Mouse (Mus musculus) G1E (cell line): ENCODE data around the gene Qpct. TPM values are rescaled to one million over a fixed set of nuclear protein-coding genes. Genes with fewer than 3 reads are reported as not detected.

ENCODE experiments used
- ATAC-seq: 2 replicates; pipeline ENCODE4 v1.8.0; 2016; ENCODE audit warnings: mild to moderate bottlenecking; ENCODE audit not compliant: insufficient number of reproducible peaks, poor library complexity, low FRiP score, severe bottlenecking; ENCODE audit errors: extremely low read depth
- DNase-seq: peaks from one replicate; pipeline ENCODE4 v3.0.0; 2012; ENCODE audit warnings: low spot score
- H3K27me3 ChIP-seq: 2 replicates; pipeline ENCODE4 v1.6.1; 2012; ENCODE audit warnings: mild to moderate bottlenecking, low read length, inconsistent platforms; ENCODE audit not compliant: insufficient read depth
- H3K36me3 ChIP-seq: replicated peaks from 2 replicates; pipeline ENCODE3; 2012; ENCODE audit warnings: mild to moderate bottlenecking, inconsistent platforms
- H3K4me1 ChIP-seq: 2 replicates; pipeline ENCODE4 v1.6.1; 2012; ENCODE audit warnings: low read depth, low read length, inconsistent platforms, mixed read lengths; ENCODE audit not compliant: insufficient read depth
- H3K4me3 ChIP-seq: 2 replicates; pipeline ENCODE4 v1.5.1; 2012; ENCODE audit warnings: low read depth, mild to moderate bottlenecking, inconsistent platforms, low read length, moderate library complexity, mixed read lengths
- H3K9me3 ChIP-seq: replicated peaks from 2 replicates; pipeline ENCODE4 v1.6.1; 2012; ENCODE audit warnings: inconsistent platforms
- CTCF ChIP-seq: IDR thresholded peaks from 2 replicates; pipeline ENCODE4 v1.5.1; 2012; ENCODE audit warnings: low read depth, low read length, inconsistent platforms, mixed read lengths
- GATA1 ChIP-seq: IDR thresholded peaks from 2 replicates; pipeline ENCODE4 v1.6.1; 2012; ENCODE audit warnings: borderline replicate concordance, low read length, inconsistent platforms, mixed read lengths
- GATA2 ChIP-seq: IDR thresholded peaks from 2 replicates; pipeline ENCODE4 v1.6.1; 2012; ENCODE audit warnings: low read depth, low read length, inconsistent platforms, borderline replicate concordance
- POLR2AphosphoS5 ChIP-seq: IDR thresholded peaks from 2 replicates; pipeline ENCODE4 v1.6.1; 2012; ENCODE audit warnings: low read depth, low read length, inconsistent platforms; ENCODE audit not compliant: insufficient replicate concordance
- TAL1 ChIP-seq: conservative IDR thresholded peaks from 2 replicates; pipeline ENCODE4 v1.6.1; 2012; ENCODE audit warnings: low read depth, low read length, inconsistent platforms, mixed read lengths
- polyA plus RNA-seq: library from polyadenylated mRNA; stranded (reverse); fragments of >175 nt; gene quantifications from 2 replicates; pipeline ENCODE4 v1.2.3, GENCODE M21; 2012
- total RNA-seq, 2 experiments: library from RNA; stranded (forward) in 1 of 2; stranded (reverse) in 1 of 2; fragments of 200-1000 nt in 1 of 2; fragments of >200 nt in 1 of 2; fragmentation: Nextera tagmentation in 1 of 2; gene quantifications; 2 replicates each; pipeline ENCODE4 v1.2.3; 2014 to 2017

Gene Qpct
- total RNA-seq (2014; fragmentation: Nextera tagmentation) (not detected in 2 replicates), total RNA-seq (2017) (0.06 and 0.16 TPM in 2 replicates), polyA plus RNA-seq (not detected in 2 replicates)

DNA sequence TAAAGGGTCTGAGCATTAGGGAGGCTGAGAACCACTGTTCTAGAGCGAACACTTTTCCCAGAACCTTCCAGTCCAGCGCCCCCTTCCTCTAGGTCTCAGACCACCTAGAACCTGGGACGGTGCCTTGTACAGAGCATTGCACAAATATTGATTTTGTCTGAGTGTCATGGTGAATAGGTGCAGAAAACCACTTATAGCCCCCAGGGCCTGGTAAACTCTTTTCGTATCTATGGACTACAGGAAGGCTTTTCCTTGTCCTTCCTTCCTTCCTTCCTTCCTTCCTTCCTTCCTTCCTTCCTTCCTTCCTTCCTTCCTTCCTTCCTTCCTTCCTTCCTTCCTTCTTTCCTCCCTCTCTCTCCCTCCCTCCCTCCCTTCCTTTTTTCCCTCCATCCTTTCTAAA is at the start of gene Qpct:
Gene Qpct, plus strand, starts transcription at position 301 of the 400 bp plus-strand sequence.
- TF ChIP-seq GATA2: no peak
- no peak for TF ChIP-seq CTCF
- no peak for TF ChIP-seq TAL1
- TF ChIP-seq POLR2AphosphoS5: no peak
- TF ChIP-seq GATA1: no peak
- DNase-seq (no peak), ATAC-seq (no peak)
- Histone ChIP-seq H3K36me3 (no peaks in the 10 kb centered on the region), H3K9me3 (peaks cover 7% of the 10 kb centered on the region), H3K27me3 (no peaks in the 10 kb centered on the region), H3K4me1 (no peaks in the 10 kb centered on the region), H3K4me3 (no peak within 1 kb of the TSS; the same call in 1 of the 2 replicates)

DNA sequence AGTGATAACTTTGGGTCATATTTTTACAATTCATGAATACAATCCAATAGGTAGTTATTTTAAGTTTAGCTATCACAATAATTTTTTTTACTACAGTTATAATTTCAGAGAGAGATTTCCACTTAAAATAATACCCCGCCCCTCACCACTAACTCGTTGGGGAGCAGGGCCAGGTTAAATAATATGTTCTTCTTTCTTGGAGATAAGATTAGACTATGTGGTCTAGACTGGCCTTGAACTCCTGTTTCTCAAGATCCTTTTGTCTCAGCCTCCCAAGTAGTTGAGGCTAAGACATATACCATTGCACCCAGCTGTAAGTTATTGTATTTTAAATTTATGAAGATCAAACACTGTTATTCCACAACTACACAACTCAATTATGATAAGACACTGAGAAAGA is 38.1 kb upstream of the Qpct start:
- Histone ChIP-seq H3K27me3 (no peaks in the 10 kb centered on the region), H3K4me1 (no peaks in the 10 kb centered on the region), H3K4me3 (no peak overlapping the region), H3K9me3 (no peaks in the 10 kb centered on the region), H3K36me3 (no peaks in the 10 kb centered on the region)
- ATAC-seq: no peak
- TF ChIP-seq POLR2AphosphoS5 (no peak), CTCF (no peak), GATA1 (no peak), TAL1 (no peak), GATA2 (no peak)
- no peak for DNase-seq

DNA sequence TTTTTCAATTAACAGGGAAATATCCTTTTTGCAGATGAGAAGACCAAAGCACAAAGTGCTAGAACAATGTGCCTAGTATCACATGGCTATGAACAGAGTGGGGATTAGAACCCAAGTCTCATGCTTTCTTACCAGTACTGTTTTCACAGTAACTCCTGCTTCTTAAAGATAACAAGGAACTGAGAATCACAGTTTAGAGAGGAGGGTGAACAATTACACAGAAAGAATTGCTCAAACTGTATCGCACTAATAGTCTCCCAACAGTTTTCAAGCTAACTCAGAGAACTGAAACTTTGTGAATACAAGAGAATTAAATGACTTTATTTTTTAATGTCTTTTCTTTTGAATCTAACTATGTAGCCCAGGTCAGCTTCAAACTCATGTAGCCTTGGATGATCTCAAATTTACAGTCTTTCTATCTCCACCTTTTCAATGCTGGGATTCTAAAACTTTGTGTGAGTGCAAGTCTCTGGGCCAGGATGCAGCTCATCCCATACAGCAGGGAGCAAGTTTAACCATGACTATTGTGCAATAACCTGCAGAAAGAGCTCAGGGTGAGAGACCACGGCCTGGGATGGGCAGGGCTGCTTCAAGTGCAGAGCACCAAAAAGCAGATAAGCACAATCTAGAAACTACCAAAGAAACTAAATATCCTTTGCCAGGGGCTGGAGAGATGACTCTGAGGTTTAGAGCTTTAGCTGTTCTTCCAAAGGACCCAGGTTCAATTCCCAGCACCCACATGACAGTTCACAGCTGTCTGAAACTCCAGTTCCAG is 36.6 kb upstream of the Qpct start:
- ATAC-seq: no peak
- no peaks in the 10 kb centered on the region for H3K27me3 ChIP-seq
- peaks cover 1% of the 10 kb centered on the region; the same call in 1 of the 2 replicates for H3K9me3 ChIP-seq
- no peaks in the 10 kb centered on the region for H3K36me3 ChIP-seq
- DNase-seq: no peak
- no peak for TF ChIP-seq CTCF
- no peak for TF ChIP-seq GATA1
- TF ChIP-seq TAL1: no peak
- no peak for TF ChIP-seq GATA2
- TF ChIP-seq POLR2AphosphoS5: no peak
- H3K4me3 ChIP-seq: no peak overlapping the region
- no peaks in the 10 kb centered on the region for H3K4me1 ChIP-seq

DNA sequence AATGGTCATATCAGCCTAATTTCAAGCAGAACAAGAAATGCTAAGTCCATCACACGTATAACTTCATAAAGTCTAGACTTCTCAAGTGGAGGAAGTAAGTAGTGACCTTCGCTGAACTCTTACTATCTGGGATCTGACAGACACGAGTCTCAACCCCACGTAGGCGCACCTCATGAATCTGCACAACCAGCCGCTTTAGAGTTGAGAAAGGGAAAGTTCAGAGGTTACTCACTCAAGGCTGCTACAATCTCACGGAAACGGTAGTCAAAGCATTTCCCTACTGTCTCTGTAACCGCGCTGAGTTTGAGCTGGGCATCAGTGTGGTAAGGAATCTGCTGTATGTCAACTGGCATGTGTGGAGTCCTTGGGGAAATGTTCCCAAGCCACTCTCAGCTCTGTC is 35.9 kb upstream of the Qpct start:
- no peak for TF ChIP-seq POLR2AphosphoS5
- H3K27me3 ChIP-seq: no peaks in the 10 kb centered on the region
- H3K4me1 ChIP-seq: no peaks in the 10 kb centered on the region
- no peak for ATAC-seq
- H3K36me3 ChIP-seq: no peaks in the 10 kb centered on the region
- H3K4me3 ChIP-seq: no peak overlapping the region
- no peak for DNase-seq
- H3K9me3 ChIP-seq: peaks cover 7% of the 10 kb centered on the region

DNA sequence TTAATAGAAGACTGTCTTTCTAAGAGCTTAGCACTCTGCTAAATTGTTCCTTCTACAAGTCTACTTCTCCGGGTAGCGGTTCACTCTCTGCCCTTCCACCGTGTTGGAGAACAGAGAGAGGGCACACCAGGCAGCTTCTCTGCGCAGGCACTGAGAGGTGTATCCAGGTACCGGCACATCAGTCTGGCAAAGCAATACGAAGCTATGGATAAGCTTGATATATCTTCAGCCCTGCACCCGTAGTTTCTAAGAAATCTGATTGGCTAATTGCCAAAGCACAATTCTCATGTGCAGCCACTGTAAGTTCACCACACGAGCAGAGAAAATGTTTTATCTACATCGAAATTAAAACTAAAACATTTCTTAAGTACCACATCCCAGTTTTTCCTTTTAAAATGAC is 33.3 kb upstream of the Qpct start:
- TF ChIP-seq POLR2AphosphoS5: no peak
- no peak for TF ChIP-seq GATA2
- no peak for TF ChIP-seq TAL1
- TF ChIP-seq GATA1: no peak
- TF ChIP-seq CTCF: no peak
- H3K27me3 ChIP-seq: no peaks in the 10 kb centered on the region
- H3K4me1 ChIP-seq: no peaks in the 10 kb centered on the region
- peaks cover 10% of the 10 kb centered on the region for H3K9me3 ChIP-seq
- no peak for DNase-seq
- ATAC-seq: no peak
- no peak overlapping the region for H3K4me3 ChIP-seq
- no peaks in the 10 kb centered on the region for H3K36me3 ChIP-seq

DNA sequence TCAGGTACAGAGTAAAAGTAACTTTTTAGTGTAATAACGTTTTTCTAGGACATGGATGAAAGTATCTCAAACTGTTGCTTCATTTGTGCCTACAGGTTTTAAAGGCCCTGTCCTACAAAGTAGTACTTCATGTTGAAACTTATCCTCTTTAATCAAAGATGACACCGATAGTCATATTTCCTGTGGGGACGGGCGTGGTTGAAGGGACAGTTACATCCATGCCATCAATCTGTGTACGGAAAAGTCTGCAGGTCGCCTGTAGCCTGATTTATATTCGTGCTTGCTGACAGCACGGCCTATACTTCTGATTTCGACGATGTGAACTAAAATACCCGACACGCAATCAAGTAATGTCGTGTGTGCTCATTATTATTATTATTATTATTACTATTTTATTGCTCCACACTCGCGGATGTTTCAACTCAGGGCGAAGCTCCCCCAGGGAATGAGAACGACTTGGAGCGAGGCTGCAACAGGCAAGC is 31.9 kb upstream of the Qpct start:
- no peaks in the 10 kb centered on the region for H3K4me1 ChIP-seq
- TF ChIP-seq TAL1 (no peak), GATA2 (no peak)
- no peaks in the 10 kb centered on the region for H3K36me3 ChIP-seq
- H3K27me3 ChIP-seq: no peaks in the 10 kb centered on the region
- no peak overlapping the region for H3K4me3 ChIP-seq
- H3K9me3 ChIP-seq: peaks cover 10% of the 10 kb centered on the region
- DNase-seq: no peak
- ATAC-seq: no peak

DNA sequence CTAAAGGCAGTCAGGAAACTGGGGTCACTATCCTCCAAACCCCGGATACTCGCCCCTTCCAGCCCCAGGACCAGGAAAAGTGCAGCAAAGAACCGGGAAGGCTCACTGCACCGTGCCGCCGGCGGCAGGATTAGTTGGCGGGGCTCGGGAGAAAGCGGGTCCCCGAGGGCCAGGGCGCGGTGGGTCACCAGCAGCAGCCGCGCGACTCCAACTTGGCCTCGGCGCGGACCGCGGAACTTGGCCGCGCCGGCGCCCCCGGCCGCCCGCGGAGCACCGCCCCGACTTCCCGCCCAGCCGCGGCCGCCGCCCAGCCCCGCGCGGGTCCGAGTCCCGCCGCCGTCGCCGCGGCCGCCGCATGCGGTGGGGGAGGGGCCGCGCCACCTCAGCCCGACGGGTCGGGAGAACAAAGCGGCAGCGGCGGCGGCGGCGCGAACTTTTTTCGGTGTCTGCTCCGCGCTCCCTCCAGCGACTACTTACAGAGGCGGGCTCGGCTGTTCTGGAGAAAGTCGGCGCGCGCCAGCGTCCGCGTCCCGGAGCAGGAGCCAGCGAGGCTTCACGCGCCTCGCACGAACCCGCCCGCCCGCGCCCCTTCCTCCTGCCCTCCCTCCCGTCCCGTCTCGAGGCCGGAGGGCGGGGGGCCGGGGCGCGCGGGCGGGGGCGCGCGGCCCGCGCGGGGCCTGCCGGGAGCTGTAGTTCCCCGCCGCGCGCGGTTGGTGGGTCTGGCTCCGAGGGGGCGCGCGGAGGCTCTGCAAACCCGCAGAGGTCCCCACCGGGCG is 31.3 kb upstream of the Qpct start, which contains the start of gene Prkd3:
Gene Prkd3, minus strand, starts transcription at position 609 of the 776 bp plus-strand sequence.
- Histone ChIP-seq H3K36me3 (no peaks in the 10 kb centered on the region), H3K9me3 (peaks cover 10% of the 10 kb centered on the region), H3K4me1 (no peaks in the 10 kb centered on the region), H3K27me3 (no peaks in the 10 kb centered on the region), H3K4me3 (no peak within 1 kb of the TSS; the same call in 1 of the 2 replicates)
- ATAC-seq (no peak), DNase-seq (no peak)
- TF ChIP-seq POLR2AphosphoS5 (no peak), GATA2 (no peak), GATA1 (no peak)
